Mouse (Mus musculus) liver, embryonic 14.5 days (tissue): ENCODE measurements at regions not wholly inside any gene's neighbourhood (a gene's known extent, or its start where the extent isn't known, plus 50 kb on each side); places are given as distances from the start of the nearest gene placed in this dataset.

Source experiments
- CTCF ChIP-seq: IDR thresholded peaks from 2 replicates; pipeline ENCODE4 v1.5.1; 2016; ENCODE audit warnings: antibody characterized with exemption, low read depth, control low read depth
- EP300 ChIP-seq: IDR thresholded peaks from 2 replicates; pipeline ENCODE4 v1.6.1; 2016; ENCODE audit warnings: antibody characterized with exemption, low read depth

- TF ChIP-seq CTCF (peak; percentile 41; the same call in 1 of the 2 replicates), EP300 (no peak)
These were observed 155.9 kb upstream of the Zfp507 start for GRCm38 (mm10) chr7:35958731-35959130.
